In genomic region chr2:147715791-147716190, GRCm38 (mm10) we compare ENCODE assay signal across 23 mouse cellular contexts.
DNase-seq lines count a peak whose midpoint lies in the region; ATAC-seq and TF ChIP-seq lines count a peak whose summit lies in the region.
"Had no signal": no experiment of that assay in that cellular context is flagged by ENCODE, and none has a peak within 500 bp of the region (broad histone marks: within the 10 kb centered on the region; RNA-seq: fewer than 3 reads in every experiment).

No protein-coding gene starts in this region.

- ATAC-seq in common myeloid progenitor, adult 5-6 weeks (replicated peaks; ENCODE audit: low read depth, poor library complexity, severe bottlenecking), result 0 out of 2 replicates have a peak, but pooled peaks have one; percentile 32
- ATAC-seq in hematopoietic stem cell, adult 5-6 weeks (replicated peaks in 1 of 2; ENCODE audit: insufficient read depth in 1 of 2, low FRiP score in 2 of 2, low TSS enrichment in 1 of 2, low read depth in 1 of 2, poor library complexity in 2 of 2, severe bottlenecking in 2 of 2), result peak; percentile 56 to 69
- ATAC-seq: activated CD4-positive, CD25-positive, alpha-beta regulatory T cell, adult 4 months; CD4-positive, CD25-positive, alpha-beta regulatory T cell, adult 4 months; Patski had no signal

- intact Hi-C loops in gastrocnemius, postnatal 36 days (cut with DNase I), result no loop called here

- TF ChIP-seq EP300 in CH12.LX (IDR thresholded peaks at IDR 0.05; ENCODE audit: low read length), result no peak

- no peaks in the 10 kb centered on the region for H3K27me3 ChIP-seq in CH12.LX (replicated peaks)
- H3K27me3 ChIP-seq: Patski had no signal

- TF ChIP-seq POLR2A in CH12.LX (IDR thresholded peaks at IDR 0.05; ENCODE audit: low read depth, low read length), result no peak

- TF ChIP-seq CTCF in CH12.LX (conservative IDR thresholded peaks at IDR 0.05 in 1 of 2, IDR thresholded peaks at IDR 0.05 in 1 of 2; ENCODE audit: low read depth in 2 of 2, low read length in 2 of 2), result no peak

- peaks cover 0 to 6% of the 10 kb centered on the region in 2 experiments; a peak in 2 of 4 replicates for H3K4me1 ChIP-seq in CH12.LX (ENCODE audit: control insufficient read depth in 1 of 2, insufficient read depth in 2 of 2)

- no peak overlapping the region for H3K27ac ChIP-seq in CH12.LX (ENCODE audit: insufficient read depth, low read depth)

- in situ Hi-C loops in CH12.LX (cut with MboI; ENCODE audit: low pct_ligation_motif_present, low pct_unique_long_range_greater_than_20kb, low sequenced_read_pairs), result no loop called here

- H3K9ac ChIP-seq in CH12.LX (ENCODE audit: insufficient read depth, low read depth), result no peak overlapping the region

- H3K4me3 ChIP-seq in CH12.LX (replicated peaks in 1 of 3; ENCODE audit: low read depth in 2 of 3, low read length in 2 of 3, poor library complexity in 1 of 3), result no peak overlapping the region

- peak; percentile 37 for DNase-seq in 416B (ENCODE audit: low read depth)
- peak; percentile 9 for DNase-seq in CH12.LX (ENCODE audit: extremely low read depth)
- no peak for DNase-seq in spleen, adult 12 weeks (ENCODE audit: low spot score)
- DNase-seq in adrenal gland, adult 8-10 months, result no peak
- no peak for DNase-seq in gastrocnemius, postnatal 36 days
- no peak for DNase-seq in gastrocnemius, postnatal 10 days
- DNase-seq: adrenal gland, adult 2 months; adrenal gland, postnatal 10 days; adrenal gland, postnatal 14 days; adrenal gland, postnatal 25 days; adrenal gland, postnatal 36 days; B cell, adult 2 months; cerebellum, adult 11 months; cerebellum, adult 11-12 months; cerebellum, adult 18-20 months; cerebellum, adult 2 months; cerebellum, adult 8-10 months had no signal

- dilution Hi-C loops in CH12.LX (cut with MboI; ENCODE audit: extremely low pct_ligation_motif_present, extremely low pct_unique_long_range_greater_than_20kb, low sequenced_read_pairs), result no loop called here

- TF ChIP-seq RAD21 in CH12.LX (IDR thresholded peaks at IDR 0.05; ENCODE audit: low read depth, low read length), result no peak

- H3K4me2 ChIP-seq in CH12.LX (ENCODE audit: insufficient read depth, low read depth, poor library complexity, severe bottlenecking), result peak overlapping the region; percentile 47; the same call in 1 of the 2 replicates

- H3K36me3 ChIP-seq in CH12.LX (replicated peaks in 1 of 2; ENCODE audit: control insufficient read depth in 1 of 2, insufficient read depth in 1 of 2, low read length in 1 of 2), result no peaks in the 10 kb centered on the region
- H3K36me3 ChIP-seq: G1E had no signal

- H3K79me2 ChIP-seq in CH12.LX (replicated peaks; ENCODE audit: control insufficient read depth, extremely low read depth, insufficient read depth, poor library complexity, severe bottlenecking), result no peaks in the 10 kb centered on the region

- no peaks in the 10 kb centered on the region for H3K9me3 ChIP-seq in CH12.LX (replicated peaks; ENCODE audit: low read length)

TF ChIP-seq in CH12.LX, 34 proteins besides CTCF, POLR2A, EP300 and RAD21:
- TF ChIP-seq GABPA (IDR thresholded peaks at IDR 0.05; ENCODE audit: insufficient replicate concordance, low read depth, low read length) (no peak), MAFK (IDR thresholded peaks at IDR 0.05; ENCODE audit: insufficient replicate concordance, low read length) (no peak), IRF4 (IDR thresholded peaks at IDR 0.05; ENCODE audit: low read depth, low read length) (0 out of 2 replicates have a peak, but pooled peaks have one; percentile 17), BHLHE40 (IDR thresholded peaks at IDR 0.05; ENCODE audit: low read depth, low read length) (0 out of 2 replicates have a peak, but pooled peaks have one; percentile 21), ELF1 (IDR thresholded peaks at IDR 0.05; ENCODE audit: low read depth, low read length) (0 out of 2 replicates have a peak, but pooled peaks have one; percentile 23), RCOR1 (conservative IDR thresholded peaks at IDR 0.05; ENCODE audit: low read depth, low read length) (no peak)
TF ChIP-seq in CH12.LX: peak in this region for 3.

Comparison
In these comparisons a context has a peak if more than half of its experiments do, and no peak if none do; other contexts are left out.
1. DNase-seq: peak in 416B (single experiment) and CH12.LX (single experiment); none in spleen, adult 12 weeks (single experiment), adrenal gland, adult 8-10 months (single experiment), gastrocnemius, postnatal 36 days (0 of 2) and gastrocnemius, postnatal 10 days (single experiment).